Mouse (Mus musculus) testis, adult 2 months (tissue): ENCODE data around the gene H2-M5. TPM values are rescaled to one million over a fixed set of nuclear protein-coding genes. Genes with fewer than 3 reads are reported as not detected.
"Not testable (repeated sequence)": the region's sequence is repeated elsewhere in the genome, so short reads cannot be mapped to it uniquely, and the experiment has no call there.

Experiments
- H3K27ac ChIP-seq: fragments of 200-500 bp; 2 replicates; pipeline ENCODE4 v1.5.1; 2012; ENCODE audit warnings: low read depth, low read length; ENCODE audit not compliant: control insufficient read depth, insufficient read depth
- H3K27me3 ChIP-seq: fragments of 200-500 bp; 2 replicates; pipeline ENCODE4 v1.6.1; 2012; ENCODE audit warnings: mild to moderate bottlenecking, low read length, moderate library complexity; ENCODE audit not compliant: control insufficient read depth, insufficient read depth
- H3K36me3 ChIP-seq: fragments of 200-500 bp; 2 replicates; pipeline ENCODE4 v1.6.1; 2012; ENCODE audit warnings: mild to moderate bottlenecking, low read length; ENCODE audit not compliant: control insufficient read depth, insufficient read depth
- H3K4me1 ChIP-seq: fragments of 200-500 bp; 2 replicates; pipeline ENCODE4 v1.6.1; 2012; ENCODE audit warnings: low read length; ENCODE audit not compliant: control insufficient read depth, insufficient read depth
- H3K4me3 ChIP-seq: fragments of 200-500 bp; 2 replicates; pipeline ENCODE4 v1.5.1; 2012; ENCODE audit warnings: low read depth, mild to moderate bottlenecking, low read length, moderate library complexity, mixed read lengths; ENCODE audit not compliant: control insufficient read depth
- CTCF ChIP-seq: fragments of 200-500 bp; IDR thresholded peaks from 2 replicates; pipeline ENCODE4 v1.5.1; 2012; ENCODE audit warnings: low read depth, mild to moderate bottlenecking, inconsistent platforms, low read length, moderate library complexity; ENCODE audit not compliant: control insufficient read depth, insufficient read depth, insufficient replicate concordance
- POLR2A ChIP-seq: fragments of 200-500 bp; IDR thresholded peaks from 2 replicates; pipeline ENCODE4 v1.6.1; 2012; ENCODE audit warnings: low read depth, mild to moderate bottlenecking, inconsistent platforms, low read length, moderate library complexity; ENCODE audit not compliant: control insufficient read depth
- polyA plus RNA-seq: library from polyadenylated mRNA; depleted of rRNA; stranded (reverse); fragments of >200 nt; gene quantifications from 2 replicates; pipeline ENCODE4 v1.2.3, GENCODE M21; 2012; rRNA removed

Gene H2-M5
- 1.6 and 2.8 TPM in 2 replicates for polyA plus RNA-seq

GRCm38 (mm10) chr17:36989437-36989836 lies at the start of gene H2-M5:
H2-M5 (minus strand) TSS chr17:36989537.
- no peak within 1 kb of the TSS for H3K27ac ChIP-seq
- TF ChIP-seq CTCF (no peak), POLR2A (no peak)
- no peak within 1 kb of the TSS; the same call in 1 of the 2 replicates for H3K4me3 ChIP-seq
- H3K27me3 ChIP-seq = no peaks in the 10 kb centered on the region
- H3K36me3 ChIP-seq = no peaks in the 10 kb centered on the region
- peaks cover 3% of the 10 kb centered on the region; the same call in 1 of the 2 replicates for H3K4me1 ChIP-seq

GRCm38 (mm10) chr17:37029162-37029561 lies 39.8 kb upstream of the H2-M5 start:
- no peaks in the 10 kb centered on the region for H3K36me3 ChIP-seq

GRCm38 (mm10) chr17:37028683-37029120 lies 39.4 kb upstream of the H2-M5 start:
- Histone ChIP-seq H3K36me3 (no peaks in the 10 kb centered on the region), H3K27me3 (no peaks in the 10 kb centered on the region), H3K27ac (no peak overlapping the region), H3K4me3 (peak overlapping the region; percentile 95), H3K4me1 (peaks cover 8% of the 10 kb centered on the region)
- TF ChIP-seq POLR2A (no peak), CTCF (no peak)

More at GRCm38 (mm10) chr17:37029162-37029561, 39.8 kb upstream of the H2-M5 start:
- TF ChIP-seq POLR2A = no peak
- TF ChIP-seq CTCF = no peak
- Histone ChIP-seq H3K4me3 (no peak overlapping the region), H3K27me3 (no peaks in the 10 kb centered on the region), H3K27ac (no peak overlapping the region), H3K4me1 (peaks cover 8% of the 10 kb centered on the region)

GRCm38 (mm10) chr17:37028212-37028611 lies 38.9 kb upstream of the H2-M5 start:
- Histone ChIP-seq H3K4me3 (peak overlapping the region; percentile 95), H3K27ac (peak overlapping the region; percentile 52; the same call in 1 of the 2 replicates), H3K4me1 (peaks cover 8% of the 10 kb centered on the region), H3K36me3 (no peaks in the 10 kb centered on the region), H3K27me3 (no peaks in the 10 kb centered on the region)
- TF ChIP-seq POLR2A = no peak
- TF ChIP-seq CTCF = no peak

GRCm38 (mm10) chr17:37027486-37027885 lies 38.1 kb upstream of the H2-M5 start:
- H3K4me3 ChIP-seq = no peak overlapping the region
- H3K4me1 ChIP-seq = peaks cover 8% of the 10 kb centered on the region
- no peaks in the 10 kb centered on the region for H3K27me3 ChIP-seq
- H3K36me3 ChIP-seq = no peaks in the 10 kb centered on the region
- no peak overlapping the region for H3K27ac ChIP-seq
- TF ChIP-seq POLR2A = no peak
- TF ChIP-seq CTCF = no peak

GRCm38 (mm10) chr17:37026425-37026824 lies 37.1 kb upstream of the H2-M5 start:
- H3K4me3 ChIP-seq = no peak overlapping the region
- no peaks in the 10 kb centered on the region for H3K27me3 ChIP-seq
- H3K36me3 ChIP-seq = no peaks in the 10 kb centered on the region
- TF ChIP-seq POLR2A (no peak), CTCF (no peak)
- H3K27ac ChIP-seq = peak overlapping the region; percentile 54; the same call in 1 of the 2 replicates
- peaks cover 8% of the 10 kb centered on the region for H3K4me1 ChIP-seq

GRCm38 (mm10) chr17:37022628-37023576 lies 33.6 kb upstream of the H2-M5 start, which contains the start of gene Mog:
Mog (minus strand) TSS chr17:37023398.
- Histone ChIP-seq H3K36me3 (no peaks in the 10 kb centered on the region), H3K4me1 (peaks cover 3% of the 10 kb centered on the region; the same call in 1 of the 2 replicates), H3K27me3 (no peaks in the 10 kb centered on the region), H3K27ac (no peak within 1 kb of the TSS), H3K4me3 (no peak within 1 kb of the TSS)
- TF ChIP-seq CTCF (no peak), POLR2A (no peak)

- not testable (repeated sequence) for H3K36me3 ChIP-seq, H3K4me3 ChIP-seq, H3K4me1 ChIP-seq, H3K27ac ChIP-seq, H3K27me3 ChIP-seq
Measured at GRCm38 (mm10) chr17:37019242-37019641, 29.9 kb upstream of the H2-M5 start.
